Mouse (Mus musculus) liver, adult 2 months (tissue): ENCODE data around the gene Rnf26.

Experiments
- CTCF ChIP-seq: fragments of 200-500 bp; IDR thresholded peaks from 2 replicates; pipeline ENCODE4 v1.5.1; 2011; ENCODE audit warnings: low read depth, low read length, control low read depth
- POLR2A ChIP-seq: fragments of 200-500 bp; IDR thresholded peaks from 2 replicates; pipeline ENCODE4 v1.6.1; 2011; ENCODE audit warnings: low read length, control low read depth; ENCODE audit not compliant: insufficient read depth; ENCODE audit errors: extremely low read depth

DNA sequence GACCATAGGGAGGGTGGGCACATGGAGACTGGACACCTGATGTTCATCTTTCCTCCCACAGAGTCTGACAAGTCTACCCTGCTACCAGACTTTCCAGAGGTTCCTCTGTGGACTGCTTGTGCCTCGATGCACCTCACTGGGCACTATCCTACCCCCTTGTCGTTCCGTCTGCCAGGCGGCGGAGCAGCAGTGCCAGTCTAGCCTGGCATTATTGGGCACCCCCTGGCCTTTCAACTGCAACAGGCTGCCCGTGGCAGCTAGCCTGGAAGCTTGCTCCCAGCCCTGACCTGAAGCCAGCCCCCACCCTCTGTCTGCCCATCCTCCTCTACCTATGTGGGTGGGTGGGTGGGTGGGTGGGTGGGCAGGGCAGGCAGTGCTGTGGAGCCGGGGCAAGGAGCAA is 7.1 kb downstream of the Rnf26 start:
- no peak for TF ChIP-seq CTCF
- TF ChIP-seq POLR2A = no peak
